Mouse (Mus musculus) myocyte (in vitro differentiated cells): ENCODE measurements around the gene Fbll1. TPM values are rescaled to one million over a fixed set of nuclear protein-coding genes. Genes with fewer than 3 reads are reported as not detected.

ENCODE experiments used
- H3K27me3 ChIP-seq: one replicate; pipeline ENCODE4 v1.6.1; 2011; ENCODE audit not compliant: control insufficient read depth, insufficient read depth, insufficient read length
- H3K36me3 ChIP-seq: one replicate; pipeline ENCODE4 v1.6.1; 2011; ENCODE audit not compliant: control insufficient read depth, insufficient read depth
- H3K4me2 ChIP-seq: one replicate; pipeline ENCODE4 v1.6.1; 2011; ENCODE audit warnings: low read depth, control low read depth
- H3K4me3 ChIP-seq: one replicate; pipeline ENCODE4 v1.5.1; 2011; ENCODE audit warnings: mild to moderate bottlenecking, control low read depth, moderate library complexity
- H3K79me2 ChIP-seq: one replicate; pipeline ENCODE4 v1.6.1; 2011; ENCODE audit not compliant: control insufficient read depth, insufficient read depth
- H3ac ChIP-seq: one replicate; pipeline ENCODE4 v1.6.1; 2011; ENCODE audit not compliant: control insufficient read depth, insufficient read length
- CEBPB ChIP-seq: IDR thresholded peaks from 2 replicates; pipeline ENCODE4 v1.6.1; 2011; ENCODE audit warnings: mild to moderate bottlenecking, moderate library complexity; ENCODE audit not compliant: poor library complexity, insufficient read depth, severe bottlenecking
- E2F4 ChIP-seq: IDR thresholded peaks from one replicate; pipeline ENCODE4 v1.6.1; 2011; ENCODE audit warnings: mild to moderate bottlenecking, control low read depth, moderate library complexity; ENCODE audit not compliant: insufficient read depth
- MAX ChIP-seq: IDR thresholded peaks from one replicate; pipeline ENCODE4 v1.6.1; 2011; ENCODE audit warnings: low read depth, mild to moderate bottlenecking, control low read depth
- MYOD1 ChIP-seq, 3 experiments: IDR thresholded peaks; one replicate each; pipeline ENCODE4 v1.6.1; 2011; ENCODE audit warnings: control low read depth in 2 of 3, low read depth in 2 of 3, mild to moderate bottlenecking in 2 of 3, moderate library complexity in 1 of 3; ENCODE audit not compliant: insufficient read length in 2 of 3, control insufficient read depth in 1 of 3
- MYOG ChIP-seq, 3 experiments: IDR thresholded peaks; one replicate each; pipeline ENCODE4 v1.6.1; 2011; ENCODE audit warnings: control low read depth in 2 of 3, low read depth in 2 of 3, mild to moderate bottlenecking in 2 of 3; ENCODE audit not compliant: insufficient read length in 2 of 3, control insufficient read depth in 1 of 3, insufficient read depth in 1 of 3
- POLR2A ChIP-seq: IDR thresholded peaks from one replicate; pipeline ENCODE4 v1.6.1; 2011; ENCODE audit warnings: low read depth, mild to moderate bottlenecking, control low read depth, moderate library complexity; ENCODE audit not compliant: insufficient read length
- POLR2AphosphoS2 ChIP-seq: IDR thresholded peaks from one replicate; pipeline ENCODE4 v1.6.1; 2011; ENCODE audit warnings: low read depth, control low read depth; ENCODE audit not compliant: insufficient read length
- REST ChIP-seq: IDR thresholded peaks from one replicate; pipeline ENCODE4 v1.6.1; 2011; ENCODE audit warnings: mild to moderate bottlenecking, control low read depth, moderate library complexity; ENCODE audit not compliant: insufficient read depth, insufficient read length
- SRF ChIP-seq: IDR thresholded peaks from one replicate; pipeline ENCODE4 v1.6.1; 2011; ENCODE audit warnings: low read depth; ENCODE audit not compliant: control insufficient read depth, insufficient read length
- TCF12 ChIP-seq: IDR thresholded peaks from one replicate; pipeline ENCODE4 v1.6.1; 2011; ENCODE audit warnings: mild to moderate bottlenecking, control low read depth; ENCODE audit not compliant: poor library complexity, insufficient read depth, severe bottlenecking
- TCF3 ChIP-seq: IDR thresholded peaks from one replicate; pipeline ENCODE4 v1.6.1; 2011; ENCODE audit warnings: low read depth, control low read depth; ENCODE audit not compliant: insufficient read length
- USF1 ChIP-seq: IDR thresholded peaks from one replicate; pipeline ENCODE4 v1.6.1; 2011; ENCODE audit warnings: low read depth, mild to moderate bottlenecking, control low read depth, moderate library complexity
- polyA plus RNA-seq: library from polyadenylated mRNA; unstranded; fragments of >200 nt; fragmentation: generic; extraction: Trizol; gene quantifications from one replicate; pipeline ENCODE4 v1.2.1, GENCODE M21; 2012; ENCODE audit warnings: missing spikeins

Fbll1 gene
- polyA plus RNA-seq, 1 experiment: not detected

GRCm38 (mm10) chr11:35783038-35783437 is 15.6 kb downstream of the Fbll1 start:
- Histone ChIP-seq H3K79me2 (peaks cover 32% of the 10 kb centered on the region), H3K4me3 (no peak overlapping the region), H3K36me3 (peaks cover 91% of the 10 kb centered on the region), H3K27me3 (no peaks in the 10 kb centered on the region), H3ac (no peak overlapping the region), H3K4me2 (no peak overlapping the region)
- TF ChIP-seq TCF12 (no peak), MYOD1 (IDR thresholded peaks at IDR 0.05; ENCODE audit: control insufficient read depth in 1 of 3, insufficient read length in 2 of 3, low read depth in 2 of 3) (no peak), USF1 (no peak), SRF (no peak), REST (no peak), MYOG (IDR thresholded peaks at IDR 0.05; ENCODE audit: control insufficient read depth in 1 of 3, insufficient read depth in 1 of 3, insufficient read length in 2 of 3, low read depth in 2 of 3) (no peak)

DNA sequence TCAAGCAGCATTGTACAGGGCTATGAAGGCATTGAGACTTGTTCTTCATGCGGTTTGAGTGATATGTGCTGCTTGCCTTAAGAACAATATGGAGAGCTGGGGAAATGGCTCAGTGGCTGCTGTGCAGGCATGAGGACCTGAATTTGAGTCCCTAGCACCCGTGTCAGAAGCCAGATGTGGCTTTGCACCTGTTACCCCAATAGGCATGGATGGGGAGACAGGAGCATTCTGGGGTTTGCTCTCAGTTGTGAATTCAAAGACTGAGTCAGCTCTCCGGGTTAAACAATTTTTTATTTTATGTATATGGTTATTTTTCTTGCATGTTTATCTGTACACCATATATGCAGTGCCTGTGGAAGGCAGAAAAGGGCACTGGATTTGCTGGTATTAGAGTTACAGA is 16.2 kb downstream of the Fbll1 start:
- Histone ChIP-seq H3K4me3 (no peak overlapping the region), H3K36me3 (peaks cover 96% of the 10 kb centered on the region), H3K27me3 (no peaks in the 10 kb centered on the region), H3ac (no peak overlapping the region), H3K4me2 (no peak overlapping the region), H3K79me2 (peaks cover 38% of the 10 kb centered on the region)
- TF ChIP-seq E2F4 (no peak), USF1 (no peak), TCF3 (no peak), REST (no peak), POLR2A (no peak), CEBPB (no peak), MYOD1 (IDR thresholded peaks at IDR 0.05; ENCODE audit: control insufficient read depth in 1 of 3, insufficient read length in 2 of 3, low read depth in 2 of 3) (no peak), POLR2AphosphoS2 (no peak), SRF (no peak), MYOG (IDR thresholded peaks at IDR 0.05; ENCODE audit: control insufficient read depth in 1 of 3, insufficient read depth in 1 of 3, insufficient read length in 2 of 3, low read depth in 2 of 3) (no peak)

GRCm38 (mm10) chr11:35780336-35780735 is 18.3 kb downstream of the Fbll1 start:
- H3K4me2 ChIP-seq: no peak overlapping the region
- no peak overlapping the region for H3K4me3 ChIP-seq
- TF ChIP-seq SRF (no peak), MYOG (IDR thresholded peaks at IDR 0.05; ENCODE audit: control insufficient read depth in 1 of 3, insufficient read depth in 1 of 3, insufficient read length in 2 of 3, low read depth in 2 of 3) (no peak), MAX (no peak), TCF3 (no peak), MYOD1 (IDR thresholded peaks at IDR 0.05; ENCODE audit: control insufficient read depth in 1 of 3, insufficient read length in 2 of 3, low read depth in 2 of 3) (no peak), POLR2AphosphoS2 (no peak), E2F4 (no peak), TCF12 (no peak), POLR2A (no peak), CEBPB (no peak)
- peaks cover 87% of the 10 kb centered on the region for H3K36me3 ChIP-seq
- H3ac ChIP-seq: no peak overlapping the region
- no peaks in the 10 kb centered on the region for H3K27me3 ChIP-seq
- H3K79me2 ChIP-seq: peaks cover 55% of the 10 kb centered on the region

GRCm38 (mm10) chr11:35776452-35776851 is 22.2 kb downstream of the Fbll1 start:
- Histone ChIP-seq H3K4me2 (no peak overlapping the region), H3K36me3 (peaks cover 56% of the 10 kb centered on the region), H3ac (no peak overlapping the region), H3K4me3 (no peak overlapping the region), H3K79me2 (peaks cover 89% of the 10 kb centered on the region), H3K27me3 (no peaks in the 10 kb centered on the region)
- no peak for TF ChIP-seq MYOD1 (IDR thresholded peaks at IDR 0.05; ENCODE audit: control insufficient read depth in 1 of 3, insufficient read length in 2 of 3, low read depth in 2 of 3)
- 0 out of 2 replicates have a peak, but pooled peaks have one; percentile 5 for TF ChIP-seq CEBPB

GRCm38 (mm10) chr11:35775606-35776005 is 23.1 kb downstream of the Fbll1 start:
- TF ChIP-seq POLR2AphosphoS2: no peak
- no peak for TF ChIP-seq MYOD1 (IDR thresholded peaks at IDR 0.05; ENCODE audit: control insufficient read depth in 1 of 3, insufficient read length in 2 of 3, low read depth in 2 of 3)
- no peak for TF ChIP-seq USF1
- TF ChIP-seq TCF12: no peak
- TF ChIP-seq REST: no peak
- TF ChIP-seq MAX: no peak
- TF ChIP-seq CEBPB: no peak
- no peak for TF ChIP-seq TCF3
- TF ChIP-seq POLR2A: no peak
- TF ChIP-seq SRF: no peak
- no peak for TF ChIP-seq MYOG (IDR thresholded peaks at IDR 0.05; ENCODE audit: control insufficient read depth in 1 of 3, insufficient read depth in 1 of 3, insufficient read length in 2 of 3, low read depth in 2 of 3)
- H3K27me3 ChIP-seq: no peaks in the 10 kb centered on the region
- H3K79me2 ChIP-seq: peaks cover 94% of the 10 kb centered on the region
- H3ac ChIP-seq: no peak overlapping the region
- H3K4me3 ChIP-seq: no peak overlapping the region
- H3K4me2 ChIP-seq: no peak overlapping the region
- H3K36me3 ChIP-seq: peaks cover 47% of the 10 kb centered on the region
